Mouse (Mus musculus) MEL (cell line): Measurements from ENCODE around the gene Hrh2. TPM values are rescaled to one million over a fixed set of nuclear protein-coding genes. Genes with fewer than 3 reads are reported as not detected.

Source experiments
- DNase-seq: peaks from one replicate; pipeline ENCODE4 v3.0.0; 2011; ENCODE audit warnings: low read depth, low spot score
- H3K27ac ChIP-seq: 2 replicates; pipeline ENCODE4 v1.5.1; 2012; ENCODE audit warnings: low read depth, mild to moderate bottlenecking, control low read depth, low read length, moderate library complexity; ENCODE audit not compliant: control insufficient read depth
- H3K27me3 ChIP-seq, 2 experiments: fragments of 150-350 bp in 1 of 2; sonication (generic) in 1 of 2; 2 replicates each; pipeline ENCODE4 v1.6.1; 2012; ENCODE audit warnings: low read length in 2 of 2, mild to moderate bottlenecking in 2 of 2, improper control_type of control experiment in 1 of 2, moderate library complexity in 1 of 2; ENCODE audit not compliant: insufficient read depth in 2 of 2, control insufficient read depth in 1 of 2
- H3K36me3 ChIP-seq, 2 experiments: 2 replicates each; pipeline ENCODE4 v1.6.1; 2012 to 2014; ENCODE audit warnings: low read length in 2 of 2, improper control_type of control experiment in 1 of 2, inconsistent platforms in 1 of 2, mild to moderate bottlenecking in 1 of 2; ENCODE audit not compliant: insufficient read depth in 2 of 2, control insufficient read depth in 1 of 2
- H3K4me1 ChIP-seq, 2 experiments: fragments of 150-350 bp in 1 of 2; sonication (generic) in 1 of 2; 2 replicates each; pipeline ENCODE4 v1.6.1; 2012; ENCODE audit warnings: low read length in 2 of 2, improper control_type of control experiment in 1 of 2, mild to moderate bottlenecking in 1 of 2; ENCODE audit not compliant: insufficient read depth in 2 of 2, control insufficient read depth in 1 of 2
- H3K4me3 ChIP-seq, 2 experiments: fragments of 150-350 bp in 1 of 2; sonication (generic) in 1 of 2; 2 replicates each; pipeline ENCODE4 v1.5.1; 2012; ENCODE audit warnings: low read depth in 2 of 2, low read length in 2 of 2, mild to moderate bottlenecking in 2 of 2, moderate library complexity in 2 of 2, control low read depth in 1 of 2, improper control_type of control experiment in 1 of 2; ENCODE audit not compliant: control insufficient read depth in 1 of 2, insufficient read depth in 1 of 2
- H3K79me2 ChIP-seq: 2 replicates; pipeline ENCODE4 v1.6.1; 2012; ENCODE audit warnings: mild to moderate bottlenecking, low read length, moderate library complexity; ENCODE audit not compliant: control insufficient read depth, poor library complexity, insufficient read depth
- H3K9ac ChIP-seq: 2 replicates; pipeline ENCODE4 v1.6.1; 2012; ENCODE audit warnings: low read depth, mild to moderate bottlenecking, control low read depth, low read length, moderate library complexity; ENCODE audit not compliant: control insufficient read depth, poor library complexity, severe bottlenecking
- H3K9me3 ChIP-seq: fragments of 150-350 bp; sonication (generic); replicated peaks from 2 replicates; pipeline ENCODE4 v1.6.1; 2012; ENCODE audit warnings: mild to moderate bottlenecking, low read length, improper control_type of control experiment, moderate library complexity; ENCODE audit not compliant: insufficient read depth
- ELF1 ChIP-seq: IDR thresholded peaks from 2 replicates; pipeline ENCODE4 v1.6.1; 2014; ENCODE audit warnings: low read depth, mild to moderate bottlenecking, inconsistent platforms, low read length, improper control_type of control experiment, moderate library complexity
- EP300 ChIP-seq, 2 experiments: IDR thresholded peaks; 2 replicates each; pipeline ENCODE4 v1.6.1; 2011; ENCODE audit warnings: improper control_type of control experiment in 2 of 2, low read length in 2 of 2, low read depth in 1 of 2, mild to moderate bottlenecking in 1 of 2
- GATA1 ChIP-seq: IDR thresholded peaks from 2 replicates; pipeline ENCODE4 v1.6.1; 2011; ENCODE audit warnings: low read depth, low read length, improper control_type of control experiment
- JUND ChIP-seq: IDR thresholded peaks from 2 replicates; pipeline ENCODE4 v1.6.1; 2011; ENCODE audit warnings: low read depth, mild to moderate bottlenecking, improper control_type of control experiment, low read length
- MAZ ChIP-seq: IDR thresholded peaks from 2 replicates; pipeline ENCODE4 v1.6.1; 2012; ENCODE audit warnings: low read depth, mild to moderate bottlenecking, inconsistent platforms, low read length, improper control_type of control experiment
- RCOR1 ChIP-seq: IDR thresholded peaks from 2 replicates; pipeline ENCODE4 v1.6.1; 2012; ENCODE audit warnings: low read depth, mild to moderate bottlenecking, inconsistent platforms, low read length, improper control_type of control experiment
- SIN3A ChIP-seq: IDR thresholded peaks from 2 replicates; pipeline ENCODE4 v1.6.1; 2012; ENCODE audit warnings: low read length, improper control_type of control experiment, inconsistent platforms
- SMC3 ChIP-seq: IDR thresholded peaks from 2 replicates; pipeline ENCODE4 v1.6.1; 2011; ENCODE audit warnings: low read depth, low read length, improper control_type of control experiment
- TAL1 ChIP-seq: IDR thresholded peaks from 2 replicates; pipeline ENCODE4 v1.6.1; 2012; ENCODE audit warnings: mild to moderate bottlenecking, inconsistent platforms, low read length, moderate library complexity, mixed read lengths
- TBP ChIP-seq: IDR thresholded peaks from 2 replicates; pipeline ENCODE4 v1.8.0; 2011; ENCODE audit warnings: low read depth, low read length, improper control_type of control experiment
- TCF12 ChIP-seq: IDR thresholded peaks from 2 replicates; pipeline ENCODE4 v1.6.1; 2014; ENCODE audit warnings: low read depth, mild to moderate bottlenecking, inconsistent platforms, low read length, improper control_type of control experiment, moderate library complexity
- UBTF ChIP-seq: IDR thresholded peaks from 2 replicates; pipeline ENCODE4 v1.6.1; 2012; ENCODE audit warnings: low read depth, mild to moderate bottlenecking, inconsistent platforms, low read length, improper control_type of control experiment, moderate library complexity, borderline replicate concordance; ENCODE audit not compliant: insufficient read depth
- ZNF384 ChIP-seq: IDR thresholded peaks from 2 replicates; pipeline ENCODE4 v1.6.1; 2012; ENCODE audit warnings: low read depth, mild to moderate bottlenecking, inconsistent platforms, low read length, improper control_type of control experiment
- polyA plus RNA-seq, 2 experiments: library from polyadenylated mRNA; stranded (reverse) in 1 of 2; unstranded in 1 of 2; fragments of >175 nt in 1 of 2; fragments of >200 nt in 1 of 2; gene quantifications; 2 replicates each; pipeline versions ENCODE4 v1.2.1 to v1.2.4; 2012; ENCODE audit warnings: low replicate concordance in 2 of 2, low read depth in 1 of 2; ENCODE audit not compliant: insufficient read length in 2 of 2, insufficient read depth in 1 of 2, missing spikeins in 1 of 2
- total RNA-seq: library from RNA; depleted of rRNA; stranded (reverse); fragments of 300-350 nt; gene quantifications from 2 replicates; pipeline ENCODE4 v1.2.3, GENCODE M21; 2012

Hrh2 gene
- total and polyA plus RNA-seq, 3 experiments = 0.07 TPM; not detected in 2

DNA sequence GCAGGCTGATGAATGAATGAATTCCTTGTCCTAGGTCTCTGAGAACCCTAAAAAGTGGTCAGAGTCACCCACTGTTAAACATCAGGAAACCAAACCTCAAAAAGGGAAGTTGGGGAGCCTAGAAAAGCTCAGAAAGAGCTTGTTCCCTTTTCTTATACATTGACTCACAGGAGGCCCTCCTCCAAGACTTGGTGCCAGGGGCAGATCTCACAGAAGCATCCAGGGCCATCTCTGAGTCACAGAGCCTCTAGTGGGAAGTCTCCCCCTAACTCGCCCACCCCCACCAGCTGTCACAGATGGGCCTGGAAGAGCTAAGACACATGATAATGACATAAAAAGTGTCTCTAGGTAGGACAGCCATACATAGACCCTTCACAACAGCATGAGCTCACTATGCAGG lies 26.4 kb downstream of the Hrh2 start:
- TF ChIP-seq RCOR1 = peak; percentile 71; the same call in 1 of the 2 replicates
- TF ChIP-seq MAZ = no peak
- no peak for TF ChIP-seq UBTF
- TF ChIP-seq EP300 (IDR thresholded peaks at IDR 0.05; ENCODE audit: low read depth in 1 of 2, low read length in 2 of 2) = peak; percentile 51 to 83
- TF ChIP-seq ELF1 = no peak
- 0 out of 2 replicates have a peak, but pooled peaks have one; percentile 50 for TF ChIP-seq TCF12
- TF ChIP-seq JUND = 0 out of 2 replicates have a peak, but pooled peaks have one; percentile 33
- TF ChIP-seq TAL1 = peak; percentile 24; the same call in 1 of the 2 replicates
- 0 out of 2 replicates have a peak, but pooled peaks have one; percentile 29 for TF ChIP-seq SIN3A
- TF ChIP-seq, all 39 proteins: peak for 6
- Histone ChIP-seq H3K9ac (no peak overlapping the region), H3K27me3 (no peaks in the 10 kb centered on the region), H3K9me3 (no peaks in the 10 kb centered on the region), H3K79me2 (no peaks in the 10 kb centered on the region), H3K27ac (no peak overlapping the region), H3K4me3 (no peak overlapping the region), H3K4me1 (peaks cover 0 to 24% of the 10 kb centered on the region in 2 experiments; a peak in 3 of 4 replicates), H3K36me3 (peaks cover 0 to 10% of the 10 kb centered on the region in 2 experiments; a peak in 2 of 4 replicates)
- DNase-seq = peak; percentile 92

DNA sequence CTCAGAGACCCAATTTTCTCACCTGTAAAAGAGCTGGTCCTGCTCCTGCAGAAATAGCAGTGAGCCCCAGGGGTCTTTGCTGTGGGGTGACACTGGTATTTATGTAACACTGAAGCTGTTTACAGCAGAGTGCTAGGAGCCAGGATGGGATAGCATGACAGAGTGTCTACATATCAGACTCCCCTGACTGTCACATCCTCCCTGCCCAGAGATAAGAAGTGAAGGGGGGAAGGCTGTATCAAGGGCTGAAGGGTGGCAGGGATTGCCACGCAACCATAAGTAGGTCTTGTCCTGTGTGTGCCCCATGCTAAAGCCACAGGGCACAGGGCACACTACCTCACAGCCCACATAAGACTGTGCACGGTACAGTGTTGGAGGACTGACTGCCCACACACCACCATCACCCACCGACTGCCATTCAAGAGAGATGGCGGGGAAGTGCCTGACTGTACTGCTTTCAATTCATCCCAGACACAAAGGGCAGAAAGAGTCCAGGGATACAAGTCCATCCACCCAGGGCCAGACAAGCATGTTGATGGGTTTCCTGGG lies 29.8 kb downstream of the Hrh2 start:
- TF ChIP-seq TBP = no peak
- peak; percentile 62 for TF ChIP-seq GATA1
- no peak for TF ChIP-seq ZNF384
- no peak for TF ChIP-seq SMC3
- no peak for DNase-seq
- Histone ChIP-seq H3K4me3 (no peak overlapping the region), H3K9me3 (no peaks in the 10 kb centered on the region), H3K36me3 (peaks cover 0 to 10% of the 10 kb centered on the region in 2 experiments; a peak in 2 of 4 replicates), H3K79me2 (no peaks in the 10 kb centered on the region), H3K4me1 (peaks cover 0 to 24% of the 10 kb centered on the region in 2 experiments; a peak in 3 of 4 replicates), H3K27me3 (no peaks in the 10 kb centered on the region), H3K9ac (no peak overlapping the region), H3K27ac (no peak overlapping the region)
